Mouse (Mus musculus): ENCODE data around the gene Nprl2. TPM values are rescaled to one million over a fixed set of nuclear protein-coding genes. Genes with fewer than 3 reads are reported as not detected.

The Nprl2 gene
- total and polyA plus RNA-seq, 3 experiments, result 27.9 to 31.9 (median 31.5) TPM

DNA sequence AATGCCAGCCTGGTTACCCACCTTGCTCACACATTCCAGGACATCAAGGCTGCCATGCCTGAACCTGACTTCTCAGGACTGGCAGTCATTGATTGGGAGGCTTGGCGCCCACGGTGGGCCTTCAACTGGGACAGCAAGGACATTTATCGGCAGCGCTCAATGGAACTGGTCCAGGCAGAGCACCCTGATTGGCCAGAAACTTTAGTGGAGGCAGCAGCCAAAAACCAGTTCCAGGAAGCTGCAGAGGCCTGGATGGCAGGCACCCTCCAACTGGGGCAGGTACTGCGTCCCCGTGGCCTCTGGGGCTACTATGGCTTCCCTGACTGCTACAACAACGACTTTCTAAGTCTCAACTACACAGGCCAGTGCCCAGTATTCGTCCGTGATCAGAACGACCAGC lies 35.8 kb downstream of the Nprl2 start:
- peak; percentile 54 for DNase-seq

GRCm38 (mm10) chr9:107578587-107578986 lies 36.6 kb downstream of the Nprl2 start, which contains the start of gene Naa80:
Gene Naa80 (plus strand): TSS chr9:107578887.
- no peak for DNase-seq

GRCm38 (mm10) chr9:107579023-107579900 lies 37.2 kb downstream of the Nprl2 start:
- peak; percentile 71 for DNase-seq

DNA sequence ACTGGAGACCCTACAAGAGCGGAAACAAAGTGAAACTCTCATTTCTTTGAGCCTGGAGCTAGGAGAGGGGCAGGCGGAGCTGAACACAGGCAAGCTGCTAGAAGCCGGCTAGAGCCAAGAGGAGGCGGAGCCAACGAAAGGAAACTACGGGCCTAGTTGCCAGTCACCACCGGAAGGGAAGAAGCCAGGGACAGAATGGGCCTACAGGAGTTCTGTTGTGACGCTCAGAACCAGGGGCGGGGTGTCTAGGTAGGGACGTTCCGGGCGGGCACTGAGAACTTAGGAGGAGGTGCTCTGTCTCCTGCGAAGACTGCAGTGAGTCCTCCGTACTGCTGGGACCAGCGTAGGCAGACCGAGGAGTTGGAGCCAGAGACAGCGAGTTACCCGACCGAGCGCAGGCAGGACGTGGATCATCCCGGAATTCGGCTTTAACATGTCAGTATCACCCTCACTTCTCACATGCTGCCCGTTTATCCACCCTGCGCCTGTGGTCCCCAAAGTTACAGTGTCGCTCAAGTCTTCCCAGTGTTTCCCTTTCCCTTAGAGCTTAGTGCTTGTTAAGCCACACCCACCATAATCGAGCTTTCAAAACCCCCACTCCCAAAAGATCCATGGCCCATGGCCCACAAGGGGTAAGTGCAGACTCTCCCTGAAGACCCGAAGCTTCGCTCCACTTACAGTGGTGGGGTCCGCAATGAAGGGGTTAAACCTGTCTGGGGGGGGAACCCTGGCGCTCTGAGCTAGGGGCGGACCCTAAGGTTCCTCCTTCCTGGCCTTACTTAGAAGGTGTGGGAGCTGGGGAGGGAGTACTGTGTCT lies 38.7 kb downstream of the Nprl2 start, which contains the start of gene Hyal3:
TSS of gene Hyal3 (plus strand) at position 318 of the 817 bp plus-strand sequence.
- DNase-seq, result peak; percentile 94

- DNase-seq, result no peak
These were observed 39.6 kb downstream of the Nprl2 start for GRCm38 (mm10) chr9:107581584-107581983.

DNA sequence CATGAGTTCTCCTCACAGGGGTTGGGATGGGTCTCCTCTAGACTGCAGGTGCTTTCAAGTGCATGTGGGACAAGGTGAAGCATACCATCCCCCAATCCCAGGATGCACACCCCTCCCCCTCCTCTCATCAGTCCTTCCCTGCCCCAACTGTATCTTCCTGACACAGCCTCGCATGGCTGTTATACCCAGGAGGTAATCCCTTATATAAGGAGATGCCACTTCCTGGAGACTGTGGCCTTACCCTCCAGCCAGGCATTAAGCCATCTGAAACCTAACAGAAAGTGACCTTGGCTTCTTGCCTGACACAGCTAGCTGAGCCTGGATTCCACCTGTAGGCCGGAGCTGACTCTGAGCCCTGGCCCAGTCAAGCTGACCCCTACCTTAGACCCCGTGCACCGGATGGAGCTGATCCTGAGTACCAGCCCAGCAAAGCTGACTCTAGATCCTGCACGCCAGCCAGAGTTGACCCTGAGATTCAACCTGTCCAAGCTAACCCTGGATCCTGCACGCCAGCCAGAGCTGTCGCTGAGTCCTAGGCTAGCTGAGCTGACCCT lies 40.6 kb downstream of the Nprl2 start:
- DNase-seq, result no peak

DNA sequence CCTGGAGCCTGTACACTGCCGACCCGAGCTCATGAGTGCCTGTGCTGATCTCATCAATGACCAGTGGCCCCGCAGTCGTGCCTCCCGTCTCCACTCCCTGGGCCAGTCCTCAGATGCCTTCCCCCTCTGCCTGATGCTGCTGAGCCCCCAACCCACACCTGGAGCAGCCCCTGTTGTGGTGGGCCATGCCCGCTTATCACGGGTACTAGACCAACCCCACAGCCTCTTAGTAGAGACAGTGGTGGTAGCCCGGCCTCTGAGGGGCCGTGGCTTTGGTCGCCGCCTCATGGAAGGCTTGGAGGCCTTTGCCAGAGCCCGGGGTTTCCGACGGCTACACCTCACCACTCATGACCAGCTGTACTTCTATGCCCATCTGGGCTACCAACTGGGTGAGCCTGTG lies 41.1 kb downstream of the Nprl2 start:
- no peak for DNase-seq

DNA sequence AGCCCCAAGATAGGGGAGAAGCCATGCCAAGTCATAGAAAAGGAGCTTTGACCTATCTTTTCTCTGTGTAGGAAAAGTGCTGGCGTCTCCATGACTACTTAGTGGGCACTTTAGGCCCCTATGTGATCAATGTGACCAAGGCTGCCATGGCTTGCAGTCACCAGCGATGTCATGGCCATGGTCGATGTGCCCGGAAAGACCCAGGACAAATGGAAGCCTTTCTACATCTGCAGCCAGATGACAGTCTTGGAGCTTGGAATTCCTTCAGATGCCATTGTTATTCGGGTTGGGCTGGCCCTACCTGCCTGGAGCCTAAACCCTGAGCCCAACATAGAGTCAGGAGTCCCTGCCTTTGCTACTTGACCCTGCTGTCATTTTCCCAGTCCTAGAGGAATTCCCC lies 44.5 kb downstream of the Nprl2 start:
- DNase-seq, result no peak

- peak; percentile 98 for DNase-seq
These were observed 45.2 kb downstream of the Nprl2 start, which contains the start of gene Ifrd2 for GRCm38 (mm10) chr9:107586974-107587832. Gene Ifrd2 (plus strand): TSS chr9:107587642.

DNA sequence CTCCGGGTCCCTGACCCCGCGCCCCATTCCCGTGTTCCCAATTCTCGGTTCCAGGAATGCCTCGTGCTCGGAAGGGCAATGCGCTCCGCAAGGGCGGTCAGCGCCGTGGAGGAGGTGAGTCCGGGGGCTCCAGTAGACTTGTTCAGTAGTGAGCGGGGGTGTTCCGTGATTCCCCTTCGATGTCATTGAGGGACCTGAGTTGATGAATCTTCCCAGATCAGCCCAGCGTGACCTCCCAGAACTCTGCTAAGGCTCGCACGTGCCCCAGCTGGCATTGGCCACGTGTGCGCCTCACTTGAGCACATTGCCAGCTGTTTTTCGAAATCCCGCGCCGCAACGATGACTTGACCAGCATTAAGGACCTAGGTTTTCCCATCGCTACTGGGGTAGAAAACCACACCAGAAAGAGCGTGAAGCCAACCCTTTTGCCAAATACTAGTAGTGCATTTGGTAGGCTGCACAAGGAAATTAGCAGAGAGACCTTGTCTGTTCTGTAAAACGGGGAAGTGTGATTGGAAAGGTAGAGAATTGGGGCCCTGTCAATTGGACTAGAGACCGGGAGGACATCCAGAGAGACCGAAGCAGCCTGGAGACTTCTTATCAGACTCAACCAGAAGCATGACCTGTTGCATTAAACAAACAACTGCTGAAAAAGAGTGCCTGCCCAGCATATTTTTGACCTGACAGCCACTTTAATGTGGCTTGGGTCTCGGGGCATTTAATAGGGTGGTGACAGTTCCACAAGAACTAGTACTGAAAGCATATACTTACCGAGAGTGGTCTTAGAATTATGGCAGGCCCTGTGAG lies 46.0 kb downstream of the Nprl2 start:
- DNase-seq, result peak; percentile 80

DNA sequence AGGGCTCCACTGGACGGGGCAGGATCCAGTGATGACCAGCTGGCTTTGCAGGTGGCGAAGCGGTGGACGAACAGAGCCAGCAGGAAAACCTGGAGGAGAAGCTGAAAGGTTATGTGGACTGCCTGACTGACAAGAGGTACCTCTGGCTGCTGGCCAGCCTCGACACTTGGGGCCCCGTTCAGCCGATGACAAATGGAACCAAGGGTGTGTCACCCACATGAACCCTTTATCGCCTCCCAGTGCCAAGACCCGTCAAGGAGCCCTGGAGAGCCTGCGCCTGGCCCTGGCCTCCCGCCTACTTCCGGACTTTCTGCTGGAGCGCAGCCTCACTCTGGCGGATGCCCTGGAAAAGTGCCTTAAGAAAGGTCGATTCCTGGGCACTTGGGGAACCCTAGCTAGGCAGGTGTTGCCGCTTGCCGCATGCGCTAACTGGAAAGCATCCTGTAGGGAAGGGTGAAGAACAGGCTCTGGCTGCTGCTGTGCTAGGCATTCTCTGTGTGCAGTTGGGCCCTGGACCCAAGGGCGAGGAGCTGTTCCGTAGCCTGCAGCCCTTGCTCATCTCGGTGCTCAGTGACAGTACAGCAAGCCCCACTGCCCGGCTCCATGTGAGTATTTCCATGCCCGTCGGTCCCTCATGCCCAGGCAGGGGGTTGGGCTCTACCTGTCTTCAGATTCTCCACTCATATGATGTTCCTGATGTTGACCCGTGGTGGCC lies 48.2 kb downstream of the Nprl2 start:
- no peak for DNase-seq

- no peak for DNase-seq
These were observed 48.7 kb downstream of the Nprl2 start for GRCm38 (mm10) chr9:107590773-107591060.

GRCm38 (mm10) chr9:107593101-107593976 lies 51.3 kb downstream of the Nprl2 start:
- no peak for DNase-seq

DNA sequence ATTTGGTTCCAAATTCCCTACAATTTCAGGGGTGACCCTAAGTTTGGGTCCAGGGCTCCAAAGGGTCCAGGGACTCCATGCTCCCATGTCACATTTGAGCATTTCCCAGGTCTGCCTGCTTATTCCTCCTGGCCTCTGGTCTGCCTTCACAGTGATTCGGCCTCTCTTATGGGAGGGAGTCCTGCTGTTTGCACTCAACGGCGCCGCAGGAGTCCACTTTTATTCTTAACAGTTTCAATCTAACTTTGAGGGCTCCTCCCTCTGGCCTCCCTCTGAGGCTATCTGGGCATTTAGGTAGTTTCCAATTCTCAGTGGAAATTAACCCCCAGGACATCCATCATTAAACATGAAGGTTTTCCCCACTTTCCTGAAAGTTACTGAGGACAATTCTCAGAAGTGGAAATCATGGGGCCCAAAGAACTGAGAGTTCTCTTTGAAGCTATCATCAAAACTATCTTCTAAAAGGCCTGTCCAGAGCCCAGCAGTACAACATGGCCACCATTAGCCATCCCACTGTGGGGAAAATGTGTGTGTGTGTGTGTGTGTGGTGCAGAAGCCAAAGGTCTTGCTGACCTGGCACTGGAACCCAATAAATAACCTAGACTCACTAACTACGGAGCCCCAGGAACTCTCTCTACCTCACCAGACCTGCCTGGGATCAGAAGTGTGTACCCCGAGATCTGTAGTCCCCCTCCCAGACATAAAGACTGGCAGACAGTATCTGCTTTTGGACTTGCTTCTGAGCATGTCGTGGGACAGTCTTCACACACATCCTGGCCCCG lies 52.4 kb downstream of the Nprl2 start:
- DNase-seq, result no peak

All from adrenal gland, adult 2 months (tissue).